Mouse (Mus musculus): ENCODE measurements around the gene Tbc1d13. TPM values are rescaled to one million over a fixed set of nuclear protein-coding genes. Genes with fewer than 3 reads are reported as not detected.
"Not testable (repeated sequence)": the region's sequence is repeated elsewhere in the genome, so short reads cannot be mapped to it uniquely, and the experiment has no call there.

Gene Tbc1d13
- total RNA-seq, 2 experiments from 2014 or later, result 19.7 to 24.1 TPM

- intact Hi-C loops (cut with DNase I), result no loop called here
- no peak for DNase-seq
These were observed 40.1 kb downstream of the Tbc1d13 start for GRCm38 (mm10) chr2:30173541-30174240.

- no peak for DNase-seq
These were observed 42.4 kb downstream of the Tbc1d13 start for GRCm38 (mm10) chr2:30175897-30176296.

GRCm38 (mm10) chr2:30176561-30176960, 43.0 kb downstream of the Tbc1d13 start:
- no peak for DNase-seq
- intact Hi-C loops (cut with DNase I), result loop anchor here (5.0 kb wide), 1 partner anchor 96 kb away; no protein-coding TSS in a partner anchor

More at GRCm38 (mm10) chr2:30175897-30176296, 42.4 kb downstream of the Tbc1d13 start:
- intact Hi-C loops (cut with DNase I), result loop anchor here (5.0 kb wide), 1 partner anchor 96 kb away; no protein-coding TSS in a partner anchor

- intact Hi-C loops (cut with DNase I), result loop anchor here (2.0 to 5.0 kb wide), 2 partner anchors 61 to 94 kb away; no protein-coding TSS in a partner anchor
These were observed 44.4 kb downstream of the Tbc1d13 start, which contains the start of gene Spout1 for GRCm38 (mm10) chr2:30177700-30178675. Gene Spout1, minus strand, starts transcription at chr2:30178459.

GRCm38 (mm10) chr2:30178711-30179110, 45.2 kb downstream of the Tbc1d13 start:
- not testable (repeated sequence) for DNase-seq
- intact Hi-C loops (cut with DNase I), result loop anchor here (2.0 to 5.0 kb wide), 2 partner anchors 60 to 94 kb away; no protein-coding TSS in a partner anchor

More at GRCm38 (mm10) chr2:30177700-30178675, 44.4 kb downstream of the Tbc1d13 start, which contains the start of gene Spout1:
- DNase-seq, result peak; percentile 96 to 98

- no peak for DNase-seq
- intact Hi-C loops (cut with DNase I), result no loop called here
These were observed 48.9 kb downstream of the Tbc1d13 start for GRCm38 (mm10) chr2:30182424-30182823.

GRCm38 (mm10) chr2:30183721-30184120, 50.2 kb downstream of the Tbc1d13 start:
- DNase-seq, result no peak
- intact Hi-C loops (cut with DNase I), result no loop called here

- intact Hi-C loops (cut with DNase I), result no loop called here
- no peak for DNase-seq
These were observed 51.7 kb downstream of the Tbc1d13 start for GRCm38 (mm10) chr2:30185276-30185675.

- intact Hi-C loops (cut with DNase I), result no loop called here
- DNase-seq, result no peak
These were observed 52.1 kb downstream of the Tbc1d13 start for GRCm38 (mm10) chr2:30185681-30186080.

GRCm38 (mm10) chr2:30191790-30192580, 58.4 kb downstream of the Tbc1d13 start:
- DNase-seq, result no peak
- intact Hi-C loops (cut with DNase I), result no loop called here

GRCm38 (mm10) chr2:30194656-30195055, 61.1 kb downstream of the Tbc1d13 start:
- intact Hi-C loops (cut with DNase I), result no loop called here
- no peak for DNase-seq

- intact Hi-C loops (cut with DNase I), result no loop called here
- no peak for DNase-seq
These were observed 64.5 kb downstream of the Tbc1d13 start for GRCm38 (mm10) chr2:30198021-30198420.

- intact Hi-C loops (cut with DNase I), result no loop called here
- DNase-seq, result no peak
These were observed 66.4 kb downstream of the Tbc1d13 start for GRCm38 (mm10) chr2:30199984-30200383.

GRCm38 (mm10) chr2:30200388-30200925, 66.9 kb downstream of the Tbc1d13 start:
- no peak for DNase-seq
- intact Hi-C loops (cut with DNase I), result no loop called here

Other genes starting within 250 kb of the Tbc1d13 start
- 10 to 100 TPM; 30.5 to 33.8 TPM for gene Odf2, start 244.5 kb upstream of the Tbc1d13 start, total RNA-seq (2021)
- gene Gle1, start 198.3 kb upstream of the Tbc1d13 start, total RNA-seq (2021), result 10 to 100 TPM; 26.0 to 26.2 TPM
- 100 to 1,000 TPM; 334 to 351 TPM for gene Sptan1, start 168.2 kb upstream of the Tbc1d13 start, total RNA-seq (2021)
- gene Wdr34, start 84.9 kb upstream of the Tbc1d13 start, total RNA-seq (2021), result 10 to 100 TPM in 1 of 2 experiments, 1 to 10 TPM in 1; 9.1 to 11.6 TPM
- 100 to 1,000 TPM; 131 to 149 TPM for gene Set, start 76.4 kb upstream of the Tbc1d13 start, total RNA-seq (2021)
- gene Pkn3, start 56.1 kb upstream of the Tbc1d13 start, total RNA-seq (2021), result 10 to 100 TPM; 11.4 to 12.9 TPM
- gene Zdhhc12, start 40.1 kb upstream of the Tbc1d13 start, total RNA-seq (2021), result 1 to 10 TPM; 7.5 to 7.8 TPM
- 10 to 100 TPM; 25.7 to 26.7 TPM for gene Zer1, start 9.2 kb upstream of the Tbc1d13 start, total RNA-seq (2021)
- 10 to 100 TPM; 59.1 to 60.2 TPM for gene Endog, start 37.7 kb downstream of the Tbc1d13 start, total RNA-seq (2021)
- 1 to 10 TPM; 7.0 to 7.1 TPM for gene Spout1, start 44.7 kb downstream of the Tbc1d13 start, total RNA-seq (2021)
- gene Kyat1, start 72.1 kb downstream of the Tbc1d13 start, total RNA-seq (2021), result 10 to 100 TPM; 44.5 to 44.6 TPM
- 10 to 100 TPM; 72.1 to 91.7 TPM for gene Lrrc8a, start 104.0 kb downstream of the Tbc1d13 start, total RNA-seq (2021)
- gene Gm28035, start 106.8 kb downstream of the Tbc1d13 start, total RNA-seq (2021), result 1 to 10 TPM; 1.3 to 2.7 TPM
- 10 to 100 TPM; 26.3 to 29.3 TPM for gene Phyhd1, start 132.5 kb downstream of the Tbc1d13 start, total RNA-seq (2021)
- gene Gm28038, start 147.3 kb downstream of the Tbc1d13 start, total RNA-seq (2021), result not detected
- 10 to 100 TPM; 25.9 to 28.6 TPM for gene Dolk, start 152.6 kb downstream of the Tbc1d13 start, total RNA-seq (2021)
- 10 to 100 TPM; 25.1 to 26.6 TPM for gene Nup188, start 152.7 kb downstream of the Tbc1d13 start, total RNA-seq (2021)
- 10 to 100 TPM; 62.0 to 69.5 TPM for gene Sh3glb2, start 225.6 kb downstream of the Tbc1d13 start, total RNA-seq (2021)
- 10 to 100 TPM; 70.5 to 78.0 TPM for gene Miga2, start 230.5 kb downstream of the Tbc1d13 start, total RNA-seq (2021)

Data from heart, postnatal 10 days (tissue).